8 mouse cellular contexts compared by ENCODE assay signal in genomic region chr6:73247452-73247851, GRCm38 (mm10). TPM values are rescaled to one million over a fixed set of nuclear protein-coding genes. Genes with fewer than 3 reads are reported as not detected.
DNase-seq lines count a peak whose midpoint lies in the region; ATAC-seq and TF ChIP-seq lines count a peak whose summit lies in the region.

No protein-coding gene starts in this region.

- peak overlapping the region; percentile 78; the same call in 1 of the 2 replicates for H3K4me3 ChIP-seq in heart, postnatal 0 days (ENCODE audit: low read depth, low read length)
- H3K4me3 ChIP-seq in limb, embryonic 15.5 days: peak overlapping the region; percentile 96
- H3K4me3 ChIP-seq in neural tube, embryonic 12.5 days: peak overlapping the region; percentile 76

- peak; percentile 54 for TF ChIP-seq CTCF in heart, postnatal 0 days (IDR thresholded peaks at IDR 0.05; ENCODE audit: low read depth)

- H3K4me2 ChIP-seq in heart, postnatal 0 days (ENCODE audit: low read depth, low read length): peak overlapping the region; percentile 69
- H3K4me2 ChIP-seq in limb, embryonic 15.5 days: peak overlapping the region; percentile 76
- H3K4me2 ChIP-seq in neural tube, embryonic 12.5 days (replicated peaks): peak overlapping the region; percentile 78

- H3K9me3 ChIP-seq in heart, postnatal 0 days (replicated peaks; ENCODE audit: control insufficient read depth, low read length): no peaks in the 10 kb centered on the region
- H3K9me3 ChIP-seq in limb, embryonic 15.5 days: no peaks in the 10 kb centered on the region
- no peaks in the 10 kb centered on the region for H3K9me3 ChIP-seq in neural tube, embryonic 12.5 days

- H3K4me1 ChIP-seq in heart, postnatal 0 days (ENCODE audit: control insufficient read depth, insufficient read depth): peaks cover 15% of the 10 kb centered on the region; the same call in 1 of the 2 replicates
- H3K4me1 ChIP-seq in limb, embryonic 15.5 days: peaks cover 7% of the 10 kb centered on the region
- peaks cover 10% of the 10 kb centered on the region for H3K4me1 ChIP-seq in neural tube, embryonic 12.5 days

- peak; percentile 43 for DNase-seq in adrenal gland, postnatal 10 days
- DNase-seq in adrenal gland, postnatal 25 days: no peak
- peak; percentile 26 for DNase-seq in 3134 (ENCODE audit: extremely low read depth, insufficient read length, low spot score)
- peak; percentile 40 for DNase-seq in c-Kit-negative CD71-positive TER-119-positive erythroid progenitor cells, embryonic 14.5 days (ENCODE audit: low read depth, low spot score)
- no peak for DNase-seq in heart, postnatal 0 days (ENCODE audit: low spot score)
- no peak for DNase-seq in left cerebral cortex, adult 8-10 months (ENCODE audit: low spot score in 2 of 2)

- ATAC-seq in heart, postnatal 0 days (ENCODE audit: insufficient read depth, low read depth): no peak
- no peak for ATAC-seq in limb, embryonic 15.5 days (ENCODE audit: insufficient number of reproducible peaks, low FRiP score, low TSS enrichment, low read depth)
- ATAC-seq in neural tube, embryonic 12.5 days (ENCODE audit: low FRiP score, low read depth): no peak

- 41% methylated on average over 4 of the region's 4 CpGs for WGBS in heart, postnatal 0 days
- 44% methylated on average over 4 of the region's 4 CpGs for WGBS in limb, embryonic 15.5 days
- 42% methylated on average over 4 of the region's 4 CpGs for WGBS in neural tube, embryonic 12.5 days

- 0 out of 2 replicates have a peak overlapping the region, but pooled peaks have one; percentile 87 for H3K9ac ChIP-seq in heart, postnatal 0 days (replicated peaks; ENCODE audit: low read depth, low read length)
- no peak overlapping the region for H3K9ac ChIP-seq in limb, embryonic 15.5 days
- H3K9ac ChIP-seq in neural tube, embryonic 12.5 days: no peak overlapping the region

- H3K36me3 ChIP-seq in heart, postnatal 0 days (replicated peaks; ENCODE audit: control insufficient read depth, insufficient read depth, low read length): no peaks in the 10 kb centered on the region
- H3K36me3 ChIP-seq in limb, embryonic 15.5 days: 0 out of 2 replicates have a peak, but pooled peaks cover 3% of the 10 kb centered on the region
- H3K36me3 ChIP-seq in neural tube, embryonic 12.5 days: no peaks in the 10 kb centered on the region

- no peak overlapping the region for H3K27ac ChIP-seq in heart, postnatal 0 days (ENCODE audit: low read depth)
- H3K27ac ChIP-seq in limb, embryonic 15.5 days: no peak overlapping the region
- no peak overlapping the region for H3K27ac ChIP-seq in neural tube, embryonic 12.5 days

- no peaks in the 10 kb centered on the region for H3K27me3 ChIP-seq in heart, postnatal 0 days (ENCODE audit: control insufficient read depth, insufficient read depth, low read length)
- no peaks in the 10 kb centered on the region for H3K27me3 ChIP-seq in limb, embryonic 15.5 days
- no peaks in the 10 kb centered on the region for H3K27me3 ChIP-seq in neural tube, embryonic 12.5 days (replicated peaks)

- TF ChIP-seq EP300 in heart, postnatal 0 days (IDR thresholded peaks at IDR 0.05; ENCODE audit: low read depth): no peak

RNA-seq across cellular contexts. Expression of gene Suclg1, which starts 0.7 kb away (rescaled TPM):
- total RNA-seq in adrenal gland, postnatal 10 days (2021): 100 to 1,000 TPM; 856 to 921 TPM
- 295 and 313 TPM in 2 replicates for total RNA-seq in adrenal gland, postnatal 25 days (2021)
- 149 and 219 TPM in 2 replicates for total RNA-seq in heart, postnatal 0 days (2014; rRNA removed; ENCODE audit: low replicate concordance)
- 554 and 572 TPM in 2 replicates for polyA plus RNA-seq in heart, postnatal 0 days (2015; fragmentation: Nextera tagmentation; extraction: Ambion mirVana)
- polyA plus RNA-seq in limb, embryonic 15.5 days (2015; fragmentation: Nextera tagmentation; extraction: Ambion mirVana): 145 and 155 TPM in 2 replicates
- polyA plus RNA-seq in neural tube, embryonic 12.5 days (2016; fragmentation: Nextera tagmentation; extraction: Ambion mirVana): 133 and 138 TPM in 2 replicates
- total RNA-seq in left cerebral cortex, adult 8-10 months (2022): 100 to 1,000 TPM; 114 to 134 (median 127) TPM

RNA-seq across cellular contexts. Expression of gene Dnah6, which starts 26.0 kb away (rescaled TPM):
- total RNA-seq in adrenal gland, postnatal 10 days (2021): under 1 TPM; 0.12 to 0.21 TPM
- total RNA-seq in adrenal gland, postnatal 25 days (2021): 0.03 TPM in 1 of 2 replicates, not detected in the other
- total RNA-seq in heart, postnatal 0 days (2014; rRNA removed; ENCODE audit: low replicate concordance): 0.39 TPM in 1 of 2 replicates, not detected in the other
- polyA plus RNA-seq in heart, postnatal 0 days (2015; fragmentation: Nextera tagmentation; extraction: Ambion mirVana): 0.11 and 0.12 TPM in 2 replicates
- polyA plus RNA-seq in limb, embryonic 15.5 days (2015; fragmentation: Nextera tagmentation; extraction: Ambion mirVana): 0.02 and 0.06 TPM in 2 replicates
- polyA plus RNA-seq in neural tube, embryonic 12.5 days (2016; fragmentation: Nextera tagmentation; extraction: Ambion mirVana): 0.04 and 0.05 TPM in 2 replicates
- total RNA-seq in left cerebral cortex, adult 8-10 months (2022): 1 to 10 TPM in 2 of 4 experiments, under 1 TPM in 2; 0.68 to 1.3 (median 1.00) TPM

Comparison
In these comparisons a context has a peak if more than half of its experiments do, and no peak if none do; other contexts are left out.
1. DNase-seq: peak in adrenal gland, postnatal 10 days (single experiment), 3134 (single experiment) and c-Kit-negative CD71-positive TER-119-positive erythroid progenitor cells, embryonic 14.5 days (single experiment); none in adrenal gland, postnatal 25 days (single experiment), heart, postnatal 0 days (single experiment) and left cerebral cortex, adult 8-10 months (0 of 2).
2. Peak in every context shown above with its lines, with median percentiles within 50 percentile points of each other: H3K4me2 ChIP-seq and H3K4me3 ChIP-seq.